Mouse (Mus musculus): Measurements from ENCODE around the gene Prkag2. TPM values are rescaled to one million over a fixed set of nuclear protein-coding genes. Genes with fewer than 3 reads are reported as not detected.

Prkag2 gene
- polyA plus RNA-seq, 1 experiment from 2014 or later: 32.6 TPM

GRCm38 (mm10) chr5:24906844-24907243, 193.6 kb downstream of the Prkag2 start:
- WGBS: 70% methylated on average over 9 of the region's 9 CpGs
- no peak overlapping the region for H3K9ac ChIP-seq (ENCODE audit: low read length)

GRCm38 (mm10) chr5:24904941-24905340, 195.5 kb downstream of the Prkag2 start:
- no peak for ATAC-seq (ENCODE audit: insufficient number of reproducible peaks, low FRiP score, low TSS enrichment, low read depth)
- no peak for DNase-seq (ENCODE audit: low spot score)
- H3K4me2 ChIP-seq (ENCODE audit: low read depth, severe bottlenecking): no peak overlapping the region
- 91% methylated on average over 9 of the region's 9 CpGs for WGBS
- H3K27ac ChIP-seq (replicated peaks; ENCODE audit: low read depth, low read length): no peak overlapping the region
- H3K9ac ChIP-seq (ENCODE audit: low read length): no peak overlapping the region
- no peaks in the 10 kb centered on the region for H3K36me3 ChIP-seq (ENCODE audit: control insufficient read depth, insufficient read depth, low read length)
- no peaks in the 10 kb centered on the region for H3K27me3 ChIP-seq (ENCODE audit: control insufficient read depth, insufficient read depth, low read length)
- no peaks in the 10 kb centered on the region for H3K9me3 ChIP-seq (ENCODE audit: control insufficient read depth, low read length)
- H3K4me1 ChIP-seq (ENCODE audit: control insufficient read depth, insufficient read depth, low read length): peaks cover 6% of the 10 kb centered on the region; the same call in 1 of the 2 replicates
- H3K4me3 ChIP-seq (ENCODE audit: low read depth, low read length): no peak overlapping the region

More at GRCm38 (mm10) chr5:24906844-24907243, 193.6 kb downstream of the Prkag2 start:
- Histone ChIP-seq H3K36me3 (ENCODE audit: control insufficient read depth, insufficient read depth, low read length) (no peaks in the 10 kb centered on the region), H3K27me3 (ENCODE audit: control insufficient read depth, insufficient read depth, low read length) (no peaks in the 10 kb centered on the region), H3K4me2 (ENCODE audit: low read depth, severe bottlenecking) (peak overlapping the region; percentile 81), H3K4me1 (ENCODE audit: control insufficient read depth, insufficient read depth, low read length) (peaks cover 8% of the 10 kb centered on the region; the same call in 1 of the 2 replicates), H3K27ac (replicated peaks; ENCODE audit: low read depth, low read length) (no peak overlapping the region), H3K4me3 (ENCODE audit: low read depth, low read length) (peak overlapping the region; percentile 78), H3K9me3 (ENCODE audit: control insufficient read depth, low read length) (no peaks in the 10 kb centered on the region)
- DNase-seq (ENCODE audit: low spot score) (no peak), ATAC-seq (ENCODE audit: insufficient number of reproducible peaks, low FRiP score, low TSS enrichment, low read depth) (no peak)

- ATAC-seq (ENCODE audit: insufficient number of reproducible peaks, low FRiP score, low TSS enrichment, low read depth): no peak
- peaks cover 6% of the 10 kb centered on the region; the same call in 1 of the 2 replicates for H3K4me1 ChIP-seq (ENCODE audit: control insufficient read depth, insufficient read depth, low read length)
- no peaks in the 10 kb centered on the region for H3K36me3 ChIP-seq (ENCODE audit: control insufficient read depth, insufficient read depth, low read length)
- H3K4me3 ChIP-seq (ENCODE audit: low read depth, low read length): no peak overlapping the region
- no peak for DNase-seq (ENCODE audit: low spot score)
- 77% methylated on average over 8 of the region's 8 CpGs for WGBS
- H3K4me2 ChIP-seq (ENCODE audit: low read depth, severe bottlenecking): no peak overlapping the region
- H3K27me3 ChIP-seq (ENCODE audit: control insufficient read depth, insufficient read depth, low read length): no peaks in the 10 kb centered on the region
- H3K9ac ChIP-seq (ENCODE audit: low read length): no peak overlapping the region
- H3K27ac ChIP-seq (replicated peaks; ENCODE audit: low read depth, low read length): no peak overlapping the region
- H3K9me3 ChIP-seq (ENCODE audit: control insufficient read depth, low read length): no peaks in the 10 kb centered on the region
Measured at GRCm38 (mm10) chr5:24904423-24904822, 196.0 kb downstream of the Prkag2 start.

- Histone ChIP-seq H3K9me3 (ENCODE audit: control insufficient read depth, low read length) (no peaks in the 10 kb centered on the region), H3K4me1 (ENCODE audit: control insufficient read depth, insufficient read depth, low read length) (peaks cover 6% of the 10 kb centered on the region; the same call in 1 of the 2 replicates), H3K4me2 (ENCODE audit: low read depth, severe bottlenecking) (no peak overlapping the region), H3K36me3 (ENCODE audit: control insufficient read depth, insufficient read depth, low read length) (no peaks in the 10 kb centered on the region), H3K4me3 (ENCODE audit: low read depth, low read length) (no peak overlapping the region), H3K9ac (ENCODE audit: low read length) (no peak overlapping the region), H3K27me3 (ENCODE audit: control insufficient read depth, insufficient read depth, low read length) (no peaks in the 10 kb centered on the region), H3K27ac (replicated peaks; ENCODE audit: low read depth, low read length) (no peak overlapping the region)
- DNase-seq (ENCODE audit: low spot score) (no peak), ATAC-seq (ENCODE audit: insufficient number of reproducible peaks, low FRiP score, low TSS enrichment, low read depth) (no peak)
- 93% methylated on average over 4 of the region's 4 CpGs for WGBS
Measured at GRCm38 (mm10) chr5:24904001-24904400, 196.4 kb downstream of the Prkag2 start.

GRCm38 (mm10) chr5:24902835-24903234, 197.6 kb downstream of the Prkag2 start:
- H3K4me2 ChIP-seq (ENCODE audit: low read depth, severe bottlenecking): no peak overlapping the region
- peaks cover 6% of the 10 kb centered on the region; the same call in 1 of the 2 replicates for H3K4me1 ChIP-seq (ENCODE audit: control insufficient read depth, insufficient read depth, low read length)
- 31% methylated on average over 4 of the region's 4 CpGs for WGBS
- DNase-seq (ENCODE audit: low spot score) (peak; percentile 55), ATAC-seq (ENCODE audit: insufficient number of reproducible peaks, low FRiP score, low TSS enrichment, low read depth) (no peak)
- H3K9ac ChIP-seq (ENCODE audit: low read length): no peak overlapping the region
- no peak overlapping the region for H3K27ac ChIP-seq (replicated peaks; ENCODE audit: low read depth, low read length)
- H3K36me3 ChIP-seq (ENCODE audit: control insufficient read depth, insufficient read depth, low read length): no peaks in the 10 kb centered on the region
- H3K4me3 ChIP-seq (ENCODE audit: low read depth, low read length): no peak overlapping the region
- H3K9me3 ChIP-seq (ENCODE audit: control insufficient read depth, low read length): no peaks in the 10 kb centered on the region
- H3K27me3 ChIP-seq (ENCODE audit: control insufficient read depth, insufficient read depth, low read length): no peaks in the 10 kb centered on the region

- 87% methylated on average over 4 of the region's 4 CpGs for WGBS
- Histone ChIP-seq H3K4me2 (ENCODE audit: low read depth, severe bottlenecking) (no peak overlapping the region), H3K9ac (ENCODE audit: low read length) (no peak overlapping the region), H3K9me3 (ENCODE audit: control insufficient read depth, low read length) (no peaks in the 10 kb centered on the region), H3K4me1 (ENCODE audit: control insufficient read depth, insufficient read depth, low read length) (no peaks in the 10 kb centered on the region), H3K27me3 (ENCODE audit: control insufficient read depth, insufficient read depth, low read length) (no peaks in the 10 kb centered on the region), H3K36me3 (ENCODE audit: control insufficient read depth, insufficient read depth, low read length) (no peaks in the 10 kb centered on the region), H3K27ac (replicated peaks; ENCODE audit: low read depth, low read length) (no peak overlapping the region), H3K4me3 (ENCODE audit: low read depth, low read length) (no peak overlapping the region)
- DNase-seq (ENCODE audit: low spot score) (no peak), ATAC-seq (ENCODE audit: insufficient number of reproducible peaks, low FRiP score, low TSS enrichment, low read depth) (no peak)
Measured at GRCm38 (mm10) chr5:24895606-24896005, 204.8 kb downstream of the Prkag2 start.

GRCm38 (mm10) chr5:24894814-24895213, 205.6 kb downstream of the Prkag2 start:
- WGBS: 73% methylated on average over 1 of the region's 1 CpGs
- no peak for DNase-seq (ENCODE audit: low spot score)
- Histone ChIP-seq H3K27me3 (ENCODE audit: control insufficient read depth, insufficient read depth, low read length) (no peaks in the 10 kb centered on the region), H3K36me3 (ENCODE audit: control insufficient read depth, insufficient read depth, low read length) (no peaks in the 10 kb centered on the region), H3K9ac (ENCODE audit: low read length) (no peak overlapping the region), H3K4me1 (ENCODE audit: control insufficient read depth, insufficient read depth, low read length) (no peaks in the 10 kb centered on the region), H3K27ac (replicated peaks; ENCODE audit: low read depth, low read length) (no peak overlapping the region), H3K9me3 (ENCODE audit: control insufficient read depth, low read length) (no peaks in the 10 kb centered on the region), H3K4me2 (ENCODE audit: low read depth, severe bottlenecking) (no peak overlapping the region), H3K4me3 (ENCODE audit: low read depth, low read length) (no peak overlapping the region)
- no peak for ATAC-seq (ENCODE audit: insufficient number of reproducible peaks, low FRiP score, low TSS enrichment, low read depth)

- Histone ChIP-seq H3K27ac (replicated peaks; ENCODE audit: low read depth, low read length) (no peak overlapping the region), H3K4me1 (ENCODE audit: control insufficient read depth, insufficient read depth, low read length) (no peaks in the 10 kb centered on the region), H3K4me3 (ENCODE audit: low read depth, low read length) (no peak overlapping the region), H3K9me3 (ENCODE audit: control insufficient read depth, low read length) (no peaks in the 10 kb centered on the region), H3K9ac (ENCODE audit: low read length) (no peak overlapping the region), H3K4me2 (ENCODE audit: low read depth, severe bottlenecking) (no peak overlapping the region), H3K27me3 (ENCODE audit: control insufficient read depth, insufficient read depth, low read length) (no peaks in the 10 kb centered on the region), H3K36me3 (ENCODE audit: control insufficient read depth, insufficient read depth, low read length) (no peaks in the 10 kb centered on the region)
- WGBS: 36% methylated on average over 11 of the region's 11 CpGs
- DNase-seq (ENCODE audit: low spot score) (no peak), ATAC-seq (ENCODE audit: insufficient number of reproducible peaks, low FRiP score, low TSS enrichment, low read depth) (no peak)
Measured at GRCm38 (mm10) chr5:24892461-24892860, 208.0 kb downstream of the Prkag2 start.

GRCm38 (mm10) chr5:24889860-24890259, 210.6 kb downstream of the Prkag2 start:
- no peak overlapping the region for H3K4me2 ChIP-seq (ENCODE audit: low read depth, severe bottlenecking)
- no peaks in the 10 kb centered on the region for H3K4me1 ChIP-seq (ENCODE audit: control insufficient read depth, insufficient read depth, low read length)
- no peaks in the 10 kb centered on the region for H3K9me3 ChIP-seq (ENCODE audit: control insufficient read depth, low read length)
- no peak overlapping the region for H3K9ac ChIP-seq (ENCODE audit: low read length)
- no peak for DNase-seq (ENCODE audit: low spot score)
- ATAC-seq (ENCODE audit: insufficient number of reproducible peaks, low FRiP score, low TSS enrichment, low read depth): no peak
- no peak overlapping the region for H3K4me3 ChIP-seq (ENCODE audit: low read depth, low read length)
- H3K36me3 ChIP-seq (ENCODE audit: control insufficient read depth, insufficient read depth, low read length): no peaks in the 10 kb centered on the region
- 58% methylated on average over 9 of the region's 9 CpGs for WGBS
- H3K27me3 ChIP-seq (ENCODE audit: control insufficient read depth, insufficient read depth, low read length): no peaks in the 10 kb centered on the region
- H3K27ac ChIP-seq (replicated peaks; ENCODE audit: low read depth, low read length): no peak overlapping the region

Data from limb, embryonic 11.5 days (tissue).